Mouse (Mus musculus): ENCODE measurements around the gene Oas1a. TPM values are rescaled to one million over a fixed set of nuclear protein-coding genes. Genes with fewer than 3 reads are reported as not detected.
"Not testable (repeated sequence)": the region's sequence is repeated elsewhere in the genome, so short reads cannot be mapped to it uniquely, and the experiment has no call there.

Oas1a gene
- total and polyA plus RNA-seq, 3 experiments = 0.63 to 2.6 (median 0.84) TPM

GRCm38 (mm10) chr5:120892243-120892660 is 15.1 kb downstream of the Oas1a start:
- Histone ChIP-seq H3K79me2 (replicated peaks; ENCODE audit: control insufficient read depth, insufficient read depth, low read length) (no peaks in the 10 kb centered on the region), H3K36me3 (ENCODE audit: control insufficient read depth, insufficient read depth, low read length) (no peaks in the 10 kb centered on the region), H3K4me3 (no peak overlapping the region), H3K9ac (ENCODE audit: low read depth, low read length) (no peak overlapping the region), H3K27me3 (ENCODE audit: control insufficient read depth, insufficient read depth, low read length) (no peaks in the 10 kb centered on the region), H3K27ac (no peak overlapping the region), H3K4me1 (ENCODE audit: control insufficient read depth, insufficient read depth, low read length) (no peaks in the 10 kb centered on the region)
- intact Hi-C loops (cut with DNase I) = no loop called here
- DNase-seq = no peak
- WGBS = 42% methylated on average over 2 of the region's 2 CpGs
- TF ChIP-seq POLR2A (IDR thresholded peaks at IDR 0.05; ENCODE audit: insufficient read depth, low read depth, low read length) = no peak
- TF ChIP-seq EP300 (IDR thresholded peaks at IDR 0.05; ENCODE audit: insufficient read depth, low read depth, low read length) = no peak
- no peak for TF ChIP-seq CTCF (IDR thresholded peaks at IDR 0.05)

GRCm38 (mm10) chr5:120891566-120892242 is 15.6 kb downstream of the Oas1a start:
- H3K36me3 ChIP-seq (ENCODE audit: control insufficient read depth, insufficient read depth, low read length); H3K27ac ChIP-seq; intact Hi-C loops (cut with DNase I); DNase-seq; H3K9ac ChIP-seq (ENCODE audit: low read depth, low read length); H3K79me2 ChIP-seq (replicated peaks; ENCODE audit: control insufficient read depth, insufficient read depth, low read length); H3K4me1 ChIP-seq (ENCODE audit: control insufficient read depth, insufficient read depth, low read length); H3K4me3 ChIP-seq; H3K27me3 ChIP-seq (ENCODE audit: control insufficient read depth, insufficient read depth, low read length): not testable (repeated sequence)
- WGBS = 64% methylated on average over 2 of the region's 2 CpGs

DNA sequence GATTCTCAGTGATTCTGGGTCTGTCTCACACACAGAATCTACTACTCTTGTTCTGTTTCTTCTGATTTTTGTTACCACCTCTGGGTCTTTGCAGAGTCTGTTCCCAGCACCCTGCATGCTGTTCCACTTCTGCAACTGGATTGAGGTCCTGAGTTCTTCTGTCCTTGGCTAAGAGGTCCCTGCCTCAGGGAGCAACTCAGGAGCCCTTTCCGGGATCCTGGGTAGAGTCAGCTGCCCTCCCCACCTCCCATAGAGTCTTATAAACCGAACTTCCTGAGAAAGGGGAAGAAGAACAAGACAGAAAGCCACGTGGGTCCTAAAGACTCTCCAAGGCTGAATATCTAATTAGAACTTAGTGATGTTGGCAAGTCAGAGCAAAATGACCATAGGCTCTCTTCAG is 16.3 kb downstream of the Oas1a start:
- Histone ChIP-seq H3K79me2 (replicated peaks; ENCODE audit: control insufficient read depth, insufficient read depth, low read length) (no peaks in the 10 kb centered on the region), H3K4me3 (no peak overlapping the region), H3K36me3 (ENCODE audit: control insufficient read depth, insufficient read depth, low read length) (no peaks in the 10 kb centered on the region), H3K4me1 (ENCODE audit: control insufficient read depth, insufficient read depth, low read length) (no peaks in the 10 kb centered on the region), H3K27me3 (ENCODE audit: control insufficient read depth, insufficient read depth, low read length) (no peaks in the 10 kb centered on the region), H3K27ac (no peak overlapping the region), H3K9ac (ENCODE audit: low read depth, low read length) (no peak overlapping the region)
- intact Hi-C loops (cut with DNase I) = no loop called here
- WGBS = 41% methylated on average over 3 of the region's 3 CpGs
- no peak for DNase-seq
- TF ChIP-seq CTCF (IDR thresholded peaks at IDR 0.05) = no peak
- TF ChIP-seq EP300 (IDR thresholded peaks at IDR 0.05; ENCODE audit: insufficient read depth, low read depth, low read length) = no peak
- no peak for TF ChIP-seq POLR2A (IDR thresholded peaks at IDR 0.05; ENCODE audit: insufficient read depth, low read depth, low read length)

- Histone ChIP-seq H3K4me1 (ENCODE audit: control insufficient read depth, insufficient read depth, low read length) (no peaks in the 10 kb centered on the region), H3K79me2 (replicated peaks; ENCODE audit: control insufficient read depth, insufficient read depth, low read length) (no peaks in the 10 kb centered on the region), H3K27me3 (ENCODE audit: control insufficient read depth, insufficient read depth, low read length) (no peaks in the 10 kb centered on the region), H3K36me3 (ENCODE audit: control insufficient read depth, insufficient read depth, low read length) (no peaks in the 10 kb centered on the region), H3K4me3 (no peak overlapping the region), H3K9ac (ENCODE audit: low read depth, low read length) (no peak overlapping the region), H3K27ac (no peak overlapping the region)
- TF ChIP-seq POLR2A (IDR thresholded peaks at IDR 0.05; ENCODE audit: insufficient read depth, low read depth, low read length) (no peak), CTCF (IDR thresholded peaks at IDR 0.05) (no peak), EP300 (IDR thresholded peaks at IDR 0.05; ENCODE audit: insufficient read depth, low read depth, low read length) (no peak)
- no peak for DNase-seq
- 63% methylated on average over 2 of the region's 2 CpGs for WGBS
- intact Hi-C loops (cut with DNase I) = no loop called here
These were observed 17.3 kb downstream of the Oas1a start for GRCm38 (mm10) chr5:120890026-120890425.

- DNase-seq; H3K27ac ChIP-seq; H3K4me1 ChIP-seq (ENCODE audit: control insufficient read depth, insufficient read depth, low read length); H3K79me2 ChIP-seq (replicated peaks; ENCODE audit: control insufficient read depth, insufficient read depth, low read length); H3K4me3 ChIP-seq; H3K36me3 ChIP-seq (ENCODE audit: control insufficient read depth, insufficient read depth, low read length); H3K9ac ChIP-seq (ENCODE audit: low read depth, low read length); H3K27me3 ChIP-seq (ENCODE audit: control insufficient read depth, insufficient read depth, low read length); intact Hi-C loops (cut with DNase I): not testable (repeated sequence)
- WGBS = 35% methylated on average over 4 of the region's 4 CpGs
These were observed 19.0 kb downstream of the Oas1a start for GRCm38 (mm10) chr5:120888294-120888815.

DNA sequence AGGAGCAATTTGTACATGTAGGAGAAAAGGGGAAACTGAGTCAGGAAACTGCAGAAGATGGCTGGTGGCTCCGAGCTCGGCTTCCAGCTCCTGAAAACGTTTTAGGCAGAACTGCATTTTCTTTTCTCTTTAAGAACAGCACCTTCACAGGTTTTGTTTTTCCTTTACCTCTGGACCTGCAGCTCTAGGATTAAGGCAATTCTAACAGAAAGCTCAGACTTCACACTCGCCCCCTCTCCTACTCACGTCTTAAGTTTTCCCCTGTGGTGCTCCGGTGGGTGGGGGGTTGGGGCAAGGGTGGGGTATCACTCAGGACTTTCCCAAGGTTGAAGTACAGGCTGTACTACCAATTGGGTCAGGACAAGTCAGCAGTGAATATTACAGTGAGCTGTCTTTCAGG is 19.5 kb downstream of the Oas1a start:
- H3K79me2 ChIP-seq (replicated peaks; ENCODE audit: control insufficient read depth, insufficient read depth, low read length) = no peaks in the 10 kb centered on the region
- no peak for DNase-seq
- H3K4me1 ChIP-seq (ENCODE audit: control insufficient read depth, insufficient read depth, low read length) = no peaks in the 10 kb centered on the region
- no peaks in the 10 kb centered on the region for H3K36me3 ChIP-seq (ENCODE audit: control insufficient read depth, insufficient read depth, low read length)
- no peak overlapping the region for H3K27ac ChIP-seq
- 38% methylated on average over 6 of the region's 6 CpGs for WGBS
- no peak overlapping the region for H3K9ac ChIP-seq (ENCODE audit: low read depth, low read length)
- H3K27me3 ChIP-seq (ENCODE audit: control insufficient read depth, insufficient read depth, low read length) = no peaks in the 10 kb centered on the region
- no peak for TF ChIP-seq POLR2A (IDR thresholded peaks at IDR 0.05; ENCODE audit: insufficient read depth, low read depth, low read length)
- no peak for TF ChIP-seq CTCF (IDR thresholded peaks at IDR 0.05)
- no peak for TF ChIP-seq EP300 (IDR thresholded peaks at IDR 0.05; ENCODE audit: insufficient read depth, low read depth, low read length)
- no peak overlapping the region for H3K4me3 ChIP-seq
- intact Hi-C loops (cut with DNase I) = loop anchor here (2.0 kb wide), 1 partner anchor 17 kb away; no protein-coding TSS in a partner anchor

DNA sequence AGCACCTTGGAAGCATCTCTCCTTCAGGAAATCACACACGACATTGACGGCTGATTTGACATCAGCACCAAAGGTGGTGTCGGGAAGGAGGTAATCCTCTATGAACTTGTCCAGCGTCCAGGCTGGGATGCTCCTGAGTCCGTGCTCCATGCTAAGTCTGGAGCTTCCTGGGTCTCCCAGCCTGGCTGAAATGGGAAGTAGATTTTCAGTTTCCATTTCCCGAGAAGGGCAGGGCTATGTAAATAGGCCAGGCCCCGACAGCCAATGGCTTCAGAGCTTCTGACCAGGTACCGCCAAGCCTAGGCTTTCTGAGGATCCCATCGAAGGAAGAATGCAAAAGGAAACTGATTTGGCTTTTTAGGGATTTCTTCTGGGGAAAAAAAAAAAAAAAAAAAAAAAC is 19.9 kb downstream of the Oas1a start, which contains the start of gene Oas1g:
Gene Oas1g (minus strand): TSS at position 201 of the 400 bp plus-strand sequence.
- H3K79me2 ChIP-seq (replicated peaks; ENCODE audit: control insufficient read depth, insufficient read depth, low read length); H3K36me3 ChIP-seq (ENCODE audit: control insufficient read depth, insufficient read depth, low read length); H3K27me3 ChIP-seq (ENCODE audit: control insufficient read depth, insufficient read depth, low read length); DNase-seq; H3K27ac ChIP-seq; H3K9ac ChIP-seq (ENCODE audit: low read depth, low read length); H3K4me3 ChIP-seq; H3K4me1 ChIP-seq (ENCODE audit: control insufficient read depth, insufficient read depth, low read length): not testable (repeated sequence)
- 13% methylated on average over 7 of the region's 9 CpGs for WGBS
- intact Hi-C loops (cut with DNase I) = loop anchor here (2.0 kb wide), 1 partner anchor 17 kb away; no protein-coding TSS in a partner anchor

- 86% methylated on average over 6 of the region's 6 CpGs for WGBS
- H3K9ac ChIP-seq (ENCODE audit: low read depth, low read length); H3K36me3 ChIP-seq (ENCODE audit: control insufficient read depth, insufficient read depth, low read length); DNase-seq; H3K4me3 ChIP-seq; H3K27me3 ChIP-seq (ENCODE audit: control insufficient read depth, insufficient read depth, low read length); H3K79me2 ChIP-seq (replicated peaks; ENCODE audit: control insufficient read depth, insufficient read depth, low read length); H3K4me1 ChIP-seq (ENCODE audit: control insufficient read depth, insufficient read depth, low read length); intact Hi-C loops (cut with DNase I); H3K27ac ChIP-seq: not testable (repeated sequence)
These were observed 25.6 kb downstream of the Oas1a start for GRCm38 (mm10) chr5:120881681-120882080.

DNA sequence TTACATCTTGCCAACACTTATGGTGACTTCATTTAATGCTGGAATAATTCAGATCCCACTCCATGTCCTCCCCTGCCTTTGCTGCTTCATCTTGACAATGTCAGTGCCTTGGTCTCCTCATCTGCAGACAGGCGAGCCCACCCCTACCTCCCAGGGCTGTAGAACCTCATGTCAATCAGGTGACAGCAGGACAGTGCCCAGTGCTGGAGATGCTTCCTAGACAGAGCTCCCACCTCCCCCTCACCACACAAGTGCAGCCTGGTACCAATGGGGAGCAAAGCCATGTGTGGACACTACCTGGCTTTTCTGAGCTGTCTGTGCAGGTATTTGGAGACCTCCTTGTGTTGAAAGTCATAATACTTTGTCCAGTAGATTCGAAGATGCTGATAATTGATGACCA is 28.5 kb downstream of the Oas1a start:
- WGBS = 45% methylated on average over 2 of the region's 2 CpGs
- DNase-seq; H3K79me2 ChIP-seq (replicated peaks; ENCODE audit: control insufficient read depth, insufficient read depth, low read length); H3K27ac ChIP-seq; H3K36me3 ChIP-seq (ENCODE audit: control insufficient read depth, insufficient read depth, low read length); H3K9ac ChIP-seq (ENCODE audit: low read depth, low read length); intact Hi-C loops (cut with DNase I); H3K4me1 ChIP-seq (ENCODE audit: control insufficient read depth, insufficient read depth, low read length); H3K27me3 ChIP-seq (ENCODE audit: control insufficient read depth, insufficient read depth, low read length); H3K4me3 ChIP-seq: not testable (repeated sequence)
